Mouse (Mus musculus) hindbrain, embryonic 11.5 days (tissue): ENCODE data around the gene Vamp9. TPM values are rescaled to one million over a fixed set of nuclear protein-coding genes. Genes with fewer than 3 reads are reported as not detected.

Experiments used
- ATAC-seq: fragments of 200-750 bp; cut with Nextera tagmentation; 2 replicates; pipeline ENCODE4 v1.8.0; 2017; ENCODE audit warnings: mild to moderate bottlenecking, moderate TSS enrichment, moderate library complexity; ENCODE audit not compliant: low FRiP score
- DNase-seq: peaks from one replicate; pipeline ENCODE4 v3.0.0-alpha.2; 2015; ENCODE audit warnings: low spot score
- H3K27ac ChIP-seq: fragments of 300-500 bp; sonication (generic); 2 replicates; pipeline ENCODE4 v1.5.1; 2014; ENCODE audit warnings: mild to moderate bottlenecking, low read depth, low read length
- H3K27me3 ChIP-seq: fragments of 300-500 bp; sonication (generic); 2 replicates; pipeline ENCODE4 v1.6.1; 2014; ENCODE audit warnings: mild to moderate bottlenecking, low read length, moderate library complexity, mixed read lengths; ENCODE audit not compliant: control insufficient read depth, insufficient read depth
- H3K36me3 ChIP-seq: fragments of 300-500 bp; sonication (generic); 2 replicates; pipeline ENCODE4 v1.6.1; 2014; ENCODE audit warnings: mild to moderate bottlenecking, low read length, moderate library complexity, mixed read lengths; ENCODE audit not compliant: control insufficient read depth, insufficient read depth
- H3K4me1 ChIP-seq: fragments of 300-500 bp; sonication (generic); replicated peaks from 2 replicates; pipeline ENCODE4 v1.6.1; 2014; ENCODE audit warnings: low read length, mixed read lengths; ENCODE audit not compliant: control insufficient read depth, insufficient read depth
- H3K4me2 ChIP-seq: fragments of 300-500 bp; sonication (generic); replicated peaks from 2 replicates; pipeline ENCODE4 v1.6.1; 2014; ENCODE audit warnings: mild to moderate bottlenecking, low read depth, low read length
- H3K4me3 ChIP-seq: fragments of 300-500 bp; sonication (generic); 2 replicates; pipeline ENCODE4 v1.5.1; 2014; ENCODE audit warnings: low read depth, low read length
- H3K9ac ChIP-seq: fragments of 300-500 bp; sonication (generic); 2 replicates; pipeline ENCODE4 v1.6.1; 2014; ENCODE audit warnings: low read depth, low read length
- H3K9me3 ChIP-seq: fragments of 300-500 bp; sonication (generic); 2 replicates; pipeline ENCODE4 v1.6.1; 2016; ENCODE audit warnings: low read length; ENCODE audit not compliant: control insufficient read depth
- WGBS: fragments of 180-500 bp; shearing (Covaris S2); extraction: QIAGEN DNeasy Blood & Tissue Kit; methylation state at CpG from one replicate; pipeline ENCODE4 v1.1.7; 2014; 5-methylcytosine and 5-hydroxymethylcytosine counted together
- polyA plus RNA-seq: library from polyadenylated mRNA; unstranded; fragments of >200 nt; fragmentation: Nextera tagmentation; extraction: Ambion mirVana; gene quantifications from 2 replicates; pipeline ENCODE4 v1.2.1, GENCODE M21; 2014

Gene Vamp9
- polyA plus RNA-seq, 1 experiment from 2014 or later: 0.60 TPM

DNA sequence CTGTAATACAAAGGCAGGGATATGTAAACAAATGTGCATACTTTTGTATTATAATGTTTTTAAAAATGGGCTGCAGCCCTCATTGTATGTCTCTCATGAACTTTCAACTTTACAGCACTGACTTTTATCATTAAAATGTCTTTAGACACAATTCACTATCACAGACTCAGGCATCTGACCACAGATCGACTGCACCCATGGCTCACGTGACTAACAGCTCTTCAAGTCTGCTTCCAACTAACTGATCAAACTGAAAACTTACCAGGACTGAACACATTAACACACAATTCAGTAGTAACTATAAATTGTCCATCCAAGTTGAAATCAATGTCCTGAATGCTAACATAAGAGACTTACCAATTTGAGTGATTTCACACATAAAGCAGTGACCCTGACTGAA is 53.9 kb downstream of the Vamp9 start:
- no peak for DNase-seq
- no peak overlapping the region for H3K4me2 ChIP-seq

DNA sequence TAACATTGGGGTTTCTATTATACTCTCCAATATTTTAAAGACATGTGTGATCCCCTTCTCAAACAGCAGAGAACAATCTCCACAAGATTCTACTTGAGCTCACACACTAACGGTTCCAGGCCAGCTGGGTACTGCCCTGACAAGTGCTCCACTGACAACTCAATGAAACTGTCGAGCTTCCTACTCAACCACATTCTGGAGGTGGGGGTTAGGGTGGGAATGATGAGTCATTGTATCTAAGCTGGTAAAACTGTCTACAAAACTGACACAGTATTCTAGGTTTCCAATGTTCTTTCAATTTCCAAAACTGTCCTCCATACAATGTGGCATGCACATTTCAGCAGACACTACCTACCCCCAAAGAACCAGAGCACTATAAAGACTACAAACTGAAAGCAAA is 67.9 kb downstream of the Vamp9 start:
- ATAC-seq (no peak), DNase-seq (no peak)
- no peaks in the 10 kb centered on the region for H3K27me3 ChIP-seq
- WGBS: 26% methylated on average over 2 of the region's 2 CpGs
- H3K27ac ChIP-seq: no peak overlapping the region
- no peaks in the 10 kb centered on the region for H3K9me3 ChIP-seq
- no peak overlapping the region for H3K4me2 ChIP-seq
- no peak overlapping the region for H3K9ac ChIP-seq
- no peak overlapping the region for H3K4me3 ChIP-seq
- no peaks in the 10 kb centered on the region for H3K36me3 ChIP-seq
- H3K4me1 ChIP-seq: no peaks in the 10 kb centered on the region

More for the DNA sequence above, 53.9 kb downstream of the Vamp9 start:
- Histone ChIP-seq H3K9me3 (no peaks in the 10 kb centered on the region), H3K27ac (no peak overlapping the region), H3K4me1 (no peaks in the 10 kb centered on the region), H3K4me3 (no peak overlapping the region), H3K36me3 (no peaks in the 10 kb centered on the region; the same call in 1 of the 2 replicates), H3K27me3 (no peaks in the 10 kb centered on the region), H3K9ac (no peak overlapping the region)
- ATAC-seq: no peak
- 89% methylated on average over 2 of the region's 2 CpGs for WGBS

DNA sequence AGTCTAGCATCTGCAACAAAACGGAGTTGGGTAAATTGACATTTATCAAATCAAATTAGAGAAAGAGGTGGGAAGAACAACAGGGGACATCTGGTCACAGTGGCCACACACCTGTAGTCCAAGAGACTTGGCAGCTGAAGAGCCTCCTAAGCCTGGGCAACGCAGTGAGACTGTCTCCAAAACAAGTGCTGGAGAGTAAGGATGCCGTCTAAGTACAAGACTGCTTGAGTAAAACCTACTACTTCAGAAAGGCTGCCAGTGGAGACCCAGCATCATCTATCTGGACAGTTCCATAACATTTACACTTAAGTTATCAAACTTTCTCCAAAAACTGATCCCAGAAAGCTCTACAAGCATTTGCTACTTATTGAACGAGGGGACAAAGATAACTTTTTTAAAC is 69.0 kb downstream of the Vamp9 start:
- H3K4me3 ChIP-seq: no peak overlapping the region

DNA sequence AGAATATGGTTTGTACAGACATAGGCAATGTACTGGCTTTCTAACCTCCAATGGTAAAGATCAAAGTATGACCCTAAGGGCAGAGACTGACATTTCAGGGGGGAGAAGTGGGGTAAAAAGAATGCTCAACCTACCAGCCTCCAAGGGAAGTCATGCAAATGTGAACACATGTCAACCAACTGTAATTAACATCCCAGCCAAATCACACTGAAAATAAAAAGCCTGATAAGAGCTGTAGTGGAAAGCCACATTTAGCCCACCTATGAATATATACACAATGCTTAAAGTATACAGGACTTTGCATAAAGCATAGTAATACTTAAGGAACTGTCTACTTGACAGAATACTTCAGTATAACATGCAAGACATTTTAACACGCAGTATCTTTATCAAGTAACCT is 69.7 kb downstream of the Vamp9 start:
- peak overlapping the region; percentile 40 for H3K4me2 ChIP-seq
- no peak overlapping the region for H3K9ac ChIP-seq
- no peaks in the 10 kb centered on the region for H3K36me3 ChIP-seq
- H3K4me1 ChIP-seq: no peaks in the 10 kb centered on the region
- no peaks in the 10 kb centered on the region for H3K27me3 ChIP-seq
- no peak overlapping the region for H3K27ac ChIP-seq
- DNase-seq (no peak), ATAC-seq (no peak)
- no peaks in the 10 kb centered on the region for H3K9me3 ChIP-seq
- peak overlapping the region; percentile 24; the same call in 1 of the 2 replicates for H3K4me3 ChIP-seq
- WGBS: 80% methylated on average over 1 of the region's 1 CpGs

More for the DNA sequence above, 69.0 kb downstream of the Vamp9 start:
- Histone ChIP-seq H3K27ac (no peak overlapping the region), H3K9me3 (no peaks in the 10 kb centered on the region), H3K36me3 (no peaks in the 10 kb centered on the region), H3K4me1 (no peaks in the 10 kb centered on the region), H3K4me2 (peak overlapping the region; percentile 21; the same call in 1 of the 2 replicates), H3K9ac (no peak overlapping the region), H3K27me3 (no peaks in the 10 kb centered on the region)
- WGBS: 74% methylated on average over 4 of the region's 4 CpGs
- no peak for DNase-seq
- ATAC-seq: no peak

DNA sequence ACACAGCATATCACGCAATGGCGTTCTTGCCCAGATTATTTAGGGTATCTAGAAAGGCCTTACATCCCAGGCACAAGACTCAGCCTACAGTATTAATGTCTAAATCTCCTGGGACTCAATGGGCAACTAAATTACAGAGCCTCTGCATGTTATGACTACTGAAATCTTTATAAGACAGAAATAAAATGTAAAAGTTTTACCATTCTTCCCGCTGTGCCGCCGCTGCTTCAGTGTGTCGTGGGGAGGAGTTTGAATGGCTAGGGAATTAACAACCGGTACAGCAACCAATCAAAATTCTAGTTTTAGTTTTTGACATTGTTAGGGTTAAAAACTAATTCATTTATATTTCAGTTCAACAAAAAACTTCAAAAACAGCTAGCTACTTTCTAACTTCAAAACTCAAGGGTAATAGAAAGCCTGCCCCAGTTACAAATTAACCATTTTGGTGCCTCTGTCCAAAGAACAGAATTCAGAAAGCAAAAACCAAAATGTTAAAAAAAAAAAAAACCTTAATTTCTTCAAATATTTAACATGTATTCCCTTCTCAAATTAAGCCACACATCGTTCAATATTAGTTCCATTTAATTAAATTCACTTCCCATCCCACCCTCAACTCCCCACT is 70.4 kb downstream of the Vamp9 start:
- Histone ChIP-seq H3K27me3 (no peaks in the 10 kb centered on the region), H3K4me2 (peak overlapping the region; percentile 82), H3K9ac (peak overlapping the region; percentile 99), H3K27ac (no peak overlapping the region), H3K36me3 (no peaks in the 10 kb centered on the region), H3K4me1 (no peaks in the 10 kb centered on the region), H3K4me3 (peak overlapping the region; percentile 74), H3K9me3 (no peaks in the 10 kb centered on the region)
- DNase-seq (no peak), ATAC-seq (no peak)
- WGBS: 24% methylated on average over 8 of the region's 8 CpGs

DNA sequence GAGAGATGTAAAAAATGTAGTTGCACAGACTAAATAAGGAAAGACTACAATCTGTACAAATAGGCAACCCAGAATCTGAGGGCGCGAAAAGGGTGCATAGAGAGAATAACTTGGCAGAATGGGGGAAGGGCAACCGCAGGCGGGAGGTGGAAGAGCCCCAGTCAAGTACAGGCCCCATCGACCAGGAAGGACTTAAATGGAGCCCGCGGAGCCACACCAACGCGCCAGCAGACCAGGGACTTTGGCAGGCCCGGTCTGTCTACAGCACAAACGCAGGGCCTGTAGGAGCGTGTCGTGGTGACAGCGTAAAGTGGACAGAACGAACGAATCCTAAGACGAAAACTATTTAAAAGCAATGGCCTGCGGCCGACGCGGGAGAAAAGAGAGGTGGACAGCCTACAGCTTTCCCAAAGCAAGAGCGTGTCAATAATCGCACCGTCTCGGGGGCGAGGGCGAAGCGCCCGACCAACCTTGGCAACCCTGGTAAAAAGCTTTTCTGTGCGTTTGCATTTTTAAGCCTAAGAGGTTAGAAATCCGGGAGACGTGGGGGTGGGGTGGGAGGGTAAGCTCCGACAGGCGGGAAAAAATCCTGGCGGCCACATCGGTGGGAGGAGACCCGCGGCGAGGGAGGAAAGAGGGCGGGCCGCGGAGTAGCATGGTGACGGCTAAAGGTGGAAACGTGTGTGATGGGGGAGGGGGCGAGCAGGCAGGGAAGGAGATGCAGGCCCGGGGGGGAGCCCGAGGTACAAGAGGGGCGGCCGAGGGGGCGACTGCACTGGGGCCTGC is 71.7 kb downstream of the Vamp9 start:
- no peaks in the 10 kb centered on the region for H3K4me1 ChIP-seq
- H3K27ac ChIP-seq: peak overlapping the region; percentile 94
- no peaks in the 10 kb centered on the region for H3K9me3 ChIP-seq
- peak overlapping the region; percentile 82 for H3K4me2 ChIP-seq
- under 1% methylated on average over 45 of the region's 50 CpGs for WGBS
- DNase-seq (peak; percentile 81), ATAC-seq (peak; percentile 55)
- H3K4me3 ChIP-seq: peak overlapping the region; percentile 74
- H3K27me3 ChIP-seq: no peaks in the 10 kb centered on the region
- H3K36me3 ChIP-seq: no peaks in the 10 kb centered on the region
- peak overlapping the region; percentile 99 for H3K9ac ChIP-seq

DNA sequence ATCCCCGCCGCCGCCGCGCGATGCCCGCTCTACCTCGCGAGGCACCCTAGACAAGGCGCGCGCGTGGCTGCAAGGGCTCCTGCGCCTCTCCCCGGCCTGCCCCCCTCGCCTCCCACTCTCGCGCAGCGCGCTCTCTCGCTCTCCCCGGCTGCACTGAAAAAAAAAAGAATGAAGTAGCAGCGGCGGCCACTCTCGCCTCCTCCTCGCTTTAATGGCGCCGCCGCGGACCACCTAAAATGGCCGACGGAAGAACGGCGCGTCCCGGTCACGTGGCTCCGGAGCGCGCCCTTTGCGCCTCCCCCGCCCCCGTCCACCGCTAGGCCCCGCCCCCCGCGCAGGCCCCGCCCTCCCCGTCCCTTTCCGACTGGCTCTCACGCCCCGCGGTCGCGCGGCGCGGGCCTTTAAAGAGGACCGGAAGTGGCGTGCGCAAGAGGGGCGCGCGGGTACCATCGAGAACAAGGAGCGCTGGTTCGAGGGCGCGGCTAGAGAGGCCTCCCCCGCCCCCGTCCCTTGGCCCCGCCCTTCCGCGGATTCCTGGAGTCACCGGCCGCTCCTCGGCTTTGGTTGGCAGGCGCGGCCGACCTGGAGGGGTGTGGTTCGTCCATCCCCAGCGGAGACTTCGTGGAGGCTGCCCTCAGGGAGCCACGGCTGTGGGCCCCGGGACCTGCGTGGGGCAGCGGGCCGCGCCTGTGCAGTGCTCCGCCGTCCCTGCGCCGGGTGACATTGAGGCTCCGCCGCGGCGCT is 72.8 kb downstream of the Vamp9 start, which contains the start of the genes Hnrnpd and 4930524J08Rik:
Gene Hnrnpd (minus strand): TSS at position 240 of the 744 bp plus-strand sequence.
Gene 4930524J08Rik (plus strand): TSS at position 363 of the 744 bp plus-strand sequence.
- Histone ChIP-seq H3K4me3 (peak within 1 kb of the TSS; percentile 74), H3K9ac (peak within 1 kb of the TSS; percentile 99), H3K4me2 (peak within 1 kb of the TSS; percentile 82), H3K9me3 (no peaks in the 10 kb centered on the region), H3K36me3 (no peaks in the 10 kb centered on the region), H3K4me1 (no peaks in the 10 kb centered on the region), H3K27me3 (no peaks in the 10 kb centered on the region), H3K27ac (peak within 1 kb of the TSS; percentile 94)
- 1% methylated on average over 53 of the region's 97 CpGs for WGBS
- DNase-seq: peak; percentile 99
- peak; percentile 97 for ATAC-seq

DNA sequence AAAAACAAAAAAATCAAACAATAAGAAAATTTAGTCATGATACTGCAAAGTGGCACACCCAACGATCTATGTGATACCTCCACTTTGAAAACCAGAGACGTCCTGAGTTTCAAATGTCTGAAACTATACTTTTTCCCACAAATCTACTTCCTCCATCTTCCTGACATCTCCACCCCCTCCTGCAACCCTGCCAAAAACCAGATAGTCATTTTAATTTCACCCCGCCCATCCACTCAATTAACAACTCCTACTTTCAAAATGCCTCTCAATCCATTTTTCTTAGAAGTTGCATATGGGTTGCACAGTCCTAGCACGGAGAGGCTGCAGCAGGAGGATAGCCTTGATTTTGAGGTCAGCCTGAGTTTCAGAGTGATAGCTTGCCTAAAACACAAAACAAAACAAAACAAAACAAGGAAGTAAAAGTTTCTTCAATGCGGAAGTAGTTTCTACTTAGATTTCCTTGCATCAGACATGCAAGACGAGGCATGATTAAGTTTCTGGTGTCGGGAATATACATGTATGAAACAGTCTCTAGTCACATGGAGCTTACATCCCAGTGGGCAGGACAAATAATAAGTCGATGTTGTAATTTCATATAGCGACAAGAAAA is 77.5 kb downstream of the Vamp9 start:
- Histone ChIP-seq H3K27ac (no peak overlapping the region), H3K27me3 (no peaks in the 10 kb centered on the region), H3K36me3 (no peaks in the 10 kb centered on the region), H3K9ac (no peak overlapping the region), H3K9me3 (no peaks in the 10 kb centered on the region), H3K4me2 (no peak overlapping the region), H3K4me1 (no peaks in the 10 kb centered on the region), H3K4me3 (no peak overlapping the region)
- DNase-seq (no peak), ATAC-seq (no peak)
- WGBS: 88% methylated on average over 9 of the region's 9 CpGs
